7 mouse cellular contexts compared by ENCODE assay signal in the genomic region with DNA sequence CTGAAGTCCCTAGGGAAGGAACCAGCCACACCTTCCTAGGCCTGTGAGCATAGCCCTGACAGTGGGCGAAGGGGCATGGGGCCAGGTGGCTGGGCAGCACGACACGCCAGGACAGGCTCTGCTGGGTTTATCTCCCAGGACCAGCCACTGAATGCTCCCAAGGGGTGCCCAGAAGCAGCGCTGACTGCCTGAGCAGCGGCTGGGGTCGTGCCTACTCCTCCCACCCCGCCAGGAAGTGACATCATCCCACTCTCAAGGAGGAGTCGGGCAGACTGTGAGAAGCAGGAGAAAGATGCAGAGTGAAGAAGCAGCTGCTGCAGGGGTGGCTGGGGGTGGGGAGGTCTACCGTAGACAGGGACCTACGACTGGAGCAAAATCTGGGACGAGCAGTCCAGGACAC. TPM values are rescaled to one million over a fixed set of nuclear protein-coding genes. Genes with fewer than 3 reads are reported as not detected.
DNase-seq lines count a peak whose midpoint lies in the region; ATAC-seq lines count a peak whose summit lies in the region.

No protein-coding gene starts in this region.

- peak overlapping the region; percentile 75 for H3K27ac ChIP-seq in forebrain, embryonic 10.5 days
- H3K27ac ChIP-seq in stomach, embryonic 14.5 days (ENCODE audit: low read length): peak overlapping the region; percentile 44; the same call in 1 of the 2 replicates

- peaks cover 56% of the 10 kb centered on the region for H3K4me1 ChIP-seq in forebrain, embryonic 10.5 days
- H3K4me1 ChIP-seq in stomach, embryonic 14.5 days (ENCODE audit: control insufficient read depth, insufficient read depth, low read length): peaks cover 35% of the 10 kb centered on the region

- H3K4me3 ChIP-seq in forebrain, embryonic 10.5 days: no peak overlapping the region
- no peak overlapping the region for H3K4me3 ChIP-seq in stomach, embryonic 14.5 days (ENCODE audit: low read depth, low read length)

- H3K9ac ChIP-seq in stomach, embryonic 14.5 days (replicated peaks; ENCODE audit: low read depth, low read length): no peak overlapping the region

- ATAC-seq in megakaryocyte progenitor cell, adult 5-6 weeks (replicated peaks; ENCODE audit: poor library complexity): 0 out of 2 replicates have a peak, but pooled peaks have one; percentile 23
- peak; percentile 42; the same call in 1 of the 2 replicates for ATAC-seq in stomach, embryonic 14.5 days (ENCODE audit: insufficient number of reproducible peaks, insufficient read depth, low FRiP score, low read depth)

- intact Hi-C loops in heart, postnatal 10 days (cut with DNase I): no loop called here

- H3K36me3 ChIP-seq in forebrain, embryonic 10.5 days (replicated peaks): no peaks in the 10 kb centered on the region
- H3K36me3 ChIP-seq in stomach, embryonic 14.5 days (ENCODE audit: control insufficient read depth, insufficient read depth, low read length): no peaks in the 10 kb centered on the region

- peak overlapping the region; percentile 2; the same call in 1 of the 2 replicates for H3K4me2 ChIP-seq in stomach, embryonic 14.5 days (replicated peaks; ENCODE audit: low read depth, low read length)

- H3K27me3 ChIP-seq in forebrain, embryonic 10.5 days (ENCODE audit: poor library complexity, severe bottlenecking): peaks cover 37% of the 10 kb centered on the region
- H3K27me3 ChIP-seq in stomach, embryonic 14.5 days (ENCODE audit: control insufficient read depth, insufficient read depth, low read length): no peaks in the 10 kb centered on the region

- peak; percentile 59 for DNase-seq in urinary bladder, postnatal 14 days (ENCODE audit: low spot score)
- DNase-seq in urinary bladder, postnatal 10 days (ENCODE audit: low spot score): no peak
- no peak for DNase-seq in forebrain, embryonic 10.5 days (ENCODE audit: extremely low spot score, low spot score)
- peak; percentile 72 to 78 for DNase-seq in heart, postnatal 10 days
- no peak for DNase-seq in cerebellum, adult 8-10 months

- 41% methylated on average over 11 of the region's 11 CpGs for WGBS in forebrain, embryonic 10.5 days
- WGBS in stomach, embryonic 14.5 days: 23% methylated on average over 11 of the region's 11 CpGs

- no peaks in the 10 kb centered on the region for H3K9me3 ChIP-seq in forebrain, embryonic 10.5 days
- no peaks in the 10 kb centered on the region for H3K9me3 ChIP-seq in stomach, embryonic 14.5 days (ENCODE audit: control insufficient read depth, low read depth, low read length)

RNA-seq across cellular contexts. Expression of a gene that starts 31.9 kb away (rescaled TPM):
- polyA plus RNA-seq in forebrain, embryonic 10.5 days (2016; fragmentation: Nextera tagmentation; extraction: Ambion mirVana): 1.7 and 1.9 TPM in 2 replicates
- 1 to 10 TPM; 4.1 to 4.5 TPM for total RNA-seq in heart, postnatal 10 days (2021)
- total RNA-seq in megakaryocyte progenitor cell, adult 5-6 weeks (2015): 0.02 TPM in 1 of 2 replicates, not detected in the other
- total RNA-seq in megakaryocyte progenitor cell, adult 5-6 weeks (2017): 0.17 and 1.4 TPM in 2 replicates
- polyA plus RNA-seq in stomach, embryonic 14.5 days (2014; fragmentation: Nextera tagmentation; extraction: Ambion mirVana): 2.9 and 3.5 TPM in 2 replicates

RNA-seq across cellular contexts. Expression of a gene that starts 32.2 kb away (rescaled TPM):
- 2.1 and 2.9 TPM in 2 replicates for polyA plus RNA-seq in forebrain, embryonic 10.5 days (2016; fragmentation: Nextera tagmentation; extraction: Ambion mirVana)
- 1 to 10 TPM; 5.7 to 9.1 TPM for total RNA-seq in heart, postnatal 10 days (2021)
- total RNA-seq in megakaryocyte progenitor cell, adult 5-6 weeks (2015): not detected in 2 replicates
- not detected in 2 replicates for total RNA-seq in megakaryocyte progenitor cell, adult 5-6 weeks (2017)
- 27.6 and 28.4 TPM in 2 replicates for polyA plus RNA-seq in stomach, embryonic 14.5 days (2014; fragmentation: Nextera tagmentation; extraction: Ambion mirVana)

Comparison
In these comparisons a context has a peak if more than half of its experiments do, and no peak if none do; other contexts are left out.
1. DNase-seq: peak in urinary bladder, postnatal 14 days (single experiment) and heart, postnatal 10 days (2 of 2); none in urinary bladder, postnatal 10 days (single experiment), forebrain, embryonic 10.5 days (single experiment) and cerebellum, adult 8-10 months (single experiment).
2. RNA of a gene that starts 32.2 kb away (total RNA-seq): 5.7 to 9.1 TPM in heart, postnatal 10 days; not detected in megakaryocyte progenitor cell, adult 5-6 weeks; every median in the first group is over 4 times any median in the second.